Mouse (Mus musculus) neural tube, embryonic 12.5 days (tissue): Measurements from ENCODE around the gene Vav3. TPM values are rescaled to one million over a fixed set of nuclear protein-coding genes. Genes with fewer than 3 reads are reported as not detected.

Source experiments
- ATAC-seq: fragments of 200-750 bp; cut with Nextera tagmentation; 2 replicates; pipeline ENCODE4 v1.8.0; 2017; ENCODE audit warnings: low read depth, mild to moderate bottlenecking, moderate TSS enrichment, moderate library complexity; ENCODE audit not compliant: low FRiP score
- H3K27ac ChIP-seq: fragments of 300-500 bp; sonication (generic); 2 replicates; pipeline ENCODE4 v1.5.1; 2016
- H3K27me3 ChIP-seq: fragments of 300-500 bp; sonication (generic); replicated peaks from 2 replicates; pipeline ENCODE4 v1.6.1; 2016; ENCODE audit warnings: mild to moderate bottlenecking
- H3K36me3 ChIP-seq: fragments of 300-500 bp; sonication (generic); 2 replicates; pipeline ENCODE4 v1.6.1; 2016; ENCODE audit warnings: mild to moderate bottlenecking
- H3K4me1 ChIP-seq: fragments of 300-500 bp; sonication (generic); 2 replicates; pipeline ENCODE4 v1.6.1; 2016
- H3K4me2 ChIP-seq: fragments of 300-500 bp; sonication (generic); replicated peaks from 2 replicates; pipeline ENCODE4 v1.6.1; 2016; ENCODE audit warnings: mild to moderate bottlenecking
- H3K4me3 ChIP-seq: fragments of 300-500 bp; sonication (generic); 2 replicates; pipeline ENCODE4 v1.5.1; 2016
- H3K9ac ChIP-seq: fragments of 300-500 bp; sonication (generic); 2 replicates; pipeline ENCODE4 v1.6.1; 2016; ENCODE audit warnings: mild to moderate bottlenecking
- H3K9me3 ChIP-seq: fragments of 300-500 bp; sonication (generic); 2 replicates; pipeline ENCODE4 v1.6.1; 2016; ENCODE audit warnings: mild to moderate bottlenecking
- WGBS: fragments of 180-500 bp; shearing (Covaris S2); methylation state at CpG from one replicate; pipeline ENCODE4 v1.1.7; 2016; 5-methylcytosine and 5-hydroxymethylcytosine counted together
- polyA plus RNA-seq: library from polyadenylated mRNA; unstranded; fragments of >200 nt; fragmentation: Nextera tagmentation; extraction: Ambion mirVana; gene quantifications from 2 replicates; pipeline ENCODE4 v1.2.1, GENCODE M21; 2016

Vav3 gene
- polyA plus RNA-seq, 1 experiment from 2014 or later = 23.6 TPM

- Histone ChIP-seq H3K4me3 (no peak overlapping the region), H3K4me2 (no peak overlapping the region), H3K4me1 (no peaks in the 10 kb centered on the region), H3K36me3 (no peaks in the 10 kb centered on the region), H3K9ac (no peak overlapping the region), H3K27me3 (no peaks in the 10 kb centered on the region), H3K9me3 (no peaks in the 10 kb centered on the region), H3K27ac (no peak overlapping the region)
- no peak for ATAC-seq
- 65% methylated on average over 7 of the region's 7 CpGs for WGBS
Measured at GRCm38 (mm10) chr3:109323447-109324300, 16.8 kb upstream of the Vav3 start.

GRCm38 (mm10) chr3:109327128-109327527, 13.3 kb upstream of the Vav3 start:
- ATAC-seq = no peak
- Histone ChIP-seq H3K27me3 (no peaks in the 10 kb centered on the region), H3K27ac (no peak overlapping the region), H3K9me3 (no peaks in the 10 kb centered on the region), H3K4me2 (no peak overlapping the region), H3K4me3 (no peak overlapping the region), H3K9ac (no peak overlapping the region), H3K36me3 (no peaks in the 10 kb centered on the region), H3K4me1 (no peaks in the 10 kb centered on the region)
- WGBS = 72% methylated on average over 3 of the region's 3 CpGs

- no peak overlapping the region for H3K4me2 ChIP-seq
- no peak overlapping the region for H3K9ac ChIP-seq
- H3K36me3 ChIP-seq = no peaks in the 10 kb centered on the region
- ATAC-seq = no peak
- no peak overlapping the region for H3K4me3 ChIP-seq
- no peaks in the 10 kb centered on the region for H3K9me3 ChIP-seq
- 57% methylated on average over 5 of the region's 5 CpGs for WGBS
- no peak overlapping the region for H3K27ac ChIP-seq
- no peaks in the 10 kb centered on the region for H3K27me3 ChIP-seq
- H3K4me1 ChIP-seq = no peaks in the 10 kb centered on the region
Measured at GRCm38 (mm10) chr3:109332755-109333154, 7.7 kb upstream of the Vav3 start.

GRCm38 (mm10) chr3:109335470-109335869, 5.0 kb upstream of the Vav3 start:
- no peaks in the 10 kb centered on the region for H3K27me3 ChIP-seq
- no peak overlapping the region for H3K4me3 ChIP-seq
- H3K27ac ChIP-seq = no peak overlapping the region
- 76% methylated on average over 1 of the region's 1 CpGs for WGBS
- no peaks in the 10 kb centered on the region; the same call in 1 of the 2 replicates for H3K4me1 ChIP-seq
- H3K4me2 ChIP-seq = no peak overlapping the region
- no peaks in the 10 kb centered on the region for H3K9me3 ChIP-seq
- H3K9ac ChIP-seq = no peak overlapping the region
- no peaks in the 10 kb centered on the region for H3K36me3 ChIP-seq
- ATAC-seq = no peak

GRCm38 (mm10) chr3:109339290-109339689, 1.2 kb upstream of the Vav3 start:
- no peak for ATAC-seq
- H3K4me2 ChIP-seq = no peak overlapping the region

GRCm38 (mm10) chr3:109339941-109340273, 546 bp upstream of the Vav3 start:
- H3K36me3 ChIP-seq = no peaks in the 10 kb centered on the region
- H3K4me1 ChIP-seq = no peaks in the 10 kb centered on the region; the same call in 1 of the 2 replicates
- peak; percentile 26 for ATAC-seq
- peak overlapping the region; percentile 83 for H3K4me2 ChIP-seq
- peak overlapping the region; percentile 83; the same call in 1 of the 2 replicates for H3K9ac ChIP-seq
- peak overlapping the region; percentile 82; the same call in 1 of the 2 replicates for H3K27ac ChIP-seq
- H3K4me3 ChIP-seq = peak overlapping the region; percentile 74
- H3K27me3 ChIP-seq = no peaks in the 10 kb centered on the region
- no peaks in the 10 kb centered on the region for H3K9me3 ChIP-seq
- 0% methylated on average over 9 of the region's 9 CpGs for WGBS

More at GRCm38 (mm10) chr3:109339290-109339689, 1.2 kb upstream of the Vav3 start:
- 65% methylated on average over 9 of the region's 9 CpGs for WGBS
- no peak overlapping the region for H3K27ac ChIP-seq
- H3K9ac ChIP-seq = no peak overlapping the region
- H3K36me3 ChIP-seq = no peaks in the 10 kb centered on the region
- no peak overlapping the region for H3K4me3 ChIP-seq
- no peaks in the 10 kb centered on the region; the same call in 1 of the 2 replicates for H3K4me1 ChIP-seq
- H3K27me3 ChIP-seq = no peaks in the 10 kb centered on the region
- no peaks in the 10 kb centered on the region for H3K9me3 ChIP-seq

- Histone ChIP-seq H3K4me3 (peak overlapping the region; percentile 74), H3K9me3 (no peaks in the 10 kb centered on the region), H3K27me3 (no peaks in the 10 kb centered on the region), H3K9ac (peak overlapping the region; percentile 83), H3K4me2 (peak overlapping the region; percentile 83), H3K27ac (peak overlapping the region; percentile 82), H3K4me1 (no peaks in the 10 kb centered on the region; the same call in 1 of the 2 replicates), H3K36me3 (no peaks in the 10 kb centered on the region)
- ATAC-seq = peak; percentile 80
- under 1% methylated on average over 18 of the region's 18 CpGs for WGBS
Measured at GRCm38 (mm10) chr3:109341071-109341480, 623 bp downstream of the Vav3 start.

- no peak for ATAC-seq
- 2% methylated on average over 8 of the region's 8 CpGs for WGBS
- H3K27ac ChIP-seq = no peak overlapping the region
Measured at GRCm38 (mm10) chr3:109341631-109342030, 1.2 kb downstream of the Vav3 start.

GRCm38 (mm10) chr3:109351956-109352684, 11.7 kb downstream of the Vav3 start:
- H3K36me3 ChIP-seq = no peaks in the 10 kb centered on the region
- no peaks in the 10 kb centered on the region for H3K4me1 ChIP-seq
- no peaks in the 10 kb centered on the region for H3K9me3 ChIP-seq
- H3K27me3 ChIP-seq = no peaks in the 10 kb centered on the region
- H3K27ac ChIP-seq = no peak overlapping the region
- H3K9ac ChIP-seq = no peak overlapping the region
- no peak for ATAC-seq
- H3K4me3 ChIP-seq = no peak overlapping the region
- 84% methylated on average over 4 of the region's 4 CpGs for WGBS
- H3K4me2 ChIP-seq = no peak overlapping the region

More at GRCm38 (mm10) chr3:109341631-109342030, 1.2 kb downstream of the Vav3 start:
- Histone ChIP-seq H3K36me3 (no peaks in the 10 kb centered on the region), H3K9me3 (no peaks in the 10 kb centered on the region), H3K4me3 (peak overlapping the region; percentile 74), H3K4me1 (no peaks in the 10 kb centered on the region; the same call in 1 of the 2 replicates), H3K27me3 (no peaks in the 10 kb centered on the region), H3K9ac (peak overlapping the region; percentile 83), H3K4me2 (peak overlapping the region; percentile 83)

GRCm38 (mm10) chr3:109352690-109353089, 12.2 kb downstream of the Vav3 start:
- 85% methylated on average over 6 of the region's 6 CpGs for WGBS
- no peaks in the 10 kb centered on the region for H3K9me3 ChIP-seq
- H3K27ac ChIP-seq = no peak overlapping the region
- no peaks in the 10 kb centered on the region for H3K36me3 ChIP-seq
- H3K9ac ChIP-seq = no peak overlapping the region
- H3K4me3 ChIP-seq = no peak overlapping the region
- no peak for ATAC-seq
- H3K4me2 ChIP-seq = no peak overlapping the region
- no peaks in the 10 kb centered on the region for H3K4me1 ChIP-seq
- H3K27me3 ChIP-seq = no peaks in the 10 kb centered on the region

GRCm38 (mm10) chr3:109353814-109354213, 13.4 kb downstream of the Vav3 start:
- Histone ChIP-seq H3K9ac (no peak overlapping the region), H3K4me2 (no peak overlapping the region), H3K27ac (no peak overlapping the region), H3K36me3 (no peaks in the 10 kb centered on the region), H3K4me3 (no peak overlapping the region), H3K9me3 (no peaks in the 10 kb centered on the region), H3K4me1 (no peaks in the 10 kb centered on the region), H3K27me3 (no peaks in the 10 kb centered on the region)
- 91% methylated on average over 5 of the region's 5 CpGs for WGBS
- no peak for ATAC-seq

- H3K4me2 ChIP-seq = no peak overlapping the region
- no peaks in the 10 kb centered on the region for H3K4me1 ChIP-seq
- no peak for ATAC-seq
- no peaks in the 10 kb centered on the region for H3K27me3 ChIP-seq
- no peaks in the 10 kb centered on the region for H3K9me3 ChIP-seq
- H3K27ac ChIP-seq = no peak overlapping the region
- no peak overlapping the region for H3K4me3 ChIP-seq
- H3K36me3 ChIP-seq = no peaks in the 10 kb centered on the region
- 83% methylated on average over 5 of the region's 5 CpGs for WGBS
- no peak overlapping the region for H3K9ac ChIP-seq
Measured at GRCm38 (mm10) chr3:109355158-109355557, 14.7 kb downstream of the Vav3 start.
